Mouse (Mus musculus) liver, adult 2 months (tissue): ENCODE results near the gene Col28a1.

Experiments used
- CTCF ChIP-seq: fragments of 200-500 bp; IDR thresholded peaks from 2 replicates; pipeline ENCODE4 v1.5.1; 2011; ENCODE audit warnings: low read depth, low read length, control low read depth
- POLR2A ChIP-seq: fragments of 200-500 bp; IDR thresholded peaks from 2 replicates; pipeline ENCODE4 v1.6.1; 2011; ENCODE audit warnings: low read length, control low read depth; ENCODE audit not compliant: insufficient read depth; ENCODE audit errors: extremely low read depth

DNA sequence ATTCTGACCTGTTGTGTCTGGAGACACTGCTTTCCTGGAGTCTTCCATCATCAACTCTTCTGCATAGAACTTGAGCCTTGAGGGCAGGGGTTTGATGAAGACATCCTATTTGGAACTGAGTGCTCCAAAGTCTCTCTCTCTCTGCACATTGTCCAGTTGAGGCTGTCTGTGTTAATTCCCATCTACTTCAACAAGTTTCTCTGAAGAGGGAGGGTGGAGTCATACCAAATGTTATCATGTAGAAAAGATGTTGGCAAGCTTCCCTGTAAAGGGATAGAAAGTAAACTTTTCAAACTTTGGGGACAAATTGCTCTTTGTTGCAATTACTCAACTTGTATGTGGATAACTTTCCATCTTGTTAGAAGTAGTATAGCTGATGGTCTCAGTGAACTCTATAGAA, at the start of gene Col28a1:
- TF ChIP-seq CTCF, result no peak
- TF ChIP-seq POLR2A, result no peak
